Mouse (Mus musculus) MEL (cell line): ENCODE measurements at regions not wholly inside any gene's neighbourhood (a gene's known extent, or its start where the extent isn't known, plus 50 kb on each side); places are given as distances from the start of the nearest gene placed in this dataset.

Source experiments
- DNase-seq: peaks from one replicate; pipeline ENCODE4 v3.0.0; 2011; ENCODE audit warnings: low read depth, low spot score
- H3K27ac ChIP-seq: 2 replicates; pipeline ENCODE4 v1.5.1; 2012; ENCODE audit warnings: low read depth, mild to moderate bottlenecking, control low read depth, low read length, moderate library complexity; ENCODE audit not compliant: control insufficient read depth
- H3K27me3 ChIP-seq, 2 experiments: fragments of 150-350 bp in 1 of 2; sonication (generic) in 1 of 2; 2 replicates each; pipeline ENCODE4 v1.6.1; 2012; ENCODE audit warnings: low read length in 2 of 2, mild to moderate bottlenecking in 2 of 2, improper control_type of control experiment in 1 of 2, moderate library complexity in 1 of 2; ENCODE audit not compliant: insufficient read depth in 2 of 2, control insufficient read depth in 1 of 2
- H3K36me3 ChIP-seq, 2 experiments: 2 replicates each; pipeline ENCODE4 v1.6.1; 2012 to 2014; ENCODE audit warnings: low read length in 2 of 2, improper control_type of control experiment in 1 of 2, inconsistent platforms in 1 of 2, mild to moderate bottlenecking in 1 of 2; ENCODE audit not compliant: insufficient read depth in 2 of 2, control insufficient read depth in 1 of 2
- H3K4me1 ChIP-seq, 2 experiments: fragments of 150-350 bp in 1 of 2; sonication (generic) in 1 of 2; 2 replicates each; pipeline ENCODE4 v1.6.1; 2012; ENCODE audit warnings: low read length in 2 of 2, improper control_type of control experiment in 1 of 2, mild to moderate bottlenecking in 1 of 2; ENCODE audit not compliant: insufficient read depth in 2 of 2, control insufficient read depth in 1 of 2
- H3K4me3 ChIP-seq, 2 experiments: fragments of 150-350 bp in 1 of 2; sonication (generic) in 1 of 2; 2 replicates each; pipeline ENCODE4 v1.5.1; 2012; ENCODE audit warnings: low read depth in 2 of 2, low read length in 2 of 2, mild to moderate bottlenecking in 2 of 2, moderate library complexity in 2 of 2, control low read depth in 1 of 2, improper control_type of control experiment in 1 of 2; ENCODE audit not compliant: control insufficient read depth in 1 of 2, insufficient read depth in 1 of 2
- H3K79me2 ChIP-seq: 2 replicates; pipeline ENCODE4 v1.6.1; 2012; ENCODE audit warnings: mild to moderate bottlenecking, low read length, moderate library complexity; ENCODE audit not compliant: control insufficient read depth, poor library complexity, insufficient read depth
- H3K9ac ChIP-seq: 2 replicates; pipeline ENCODE4 v1.6.1; 2012; ENCODE audit warnings: low read depth, mild to moderate bottlenecking, control low read depth, low read length, moderate library complexity; ENCODE audit not compliant: control insufficient read depth, poor library complexity, severe bottlenecking
- H3K9me3 ChIP-seq: fragments of 150-350 bp; sonication (generic); replicated peaks from 2 replicates; pipeline ENCODE4 v1.6.1; 2012; ENCODE audit warnings: mild to moderate bottlenecking, low read length, improper control_type of control experiment, moderate library complexity; ENCODE audit not compliant: insufficient read depth
- CHD1 ChIP-seq: IDR thresholded peaks from 2 replicates; pipeline ENCODE4 v1.6.1; 2012; ENCODE audit warnings: low read depth, mild to moderate bottlenecking, inconsistent platforms, low read length, improper control_type of control experiment
- ELF1 ChIP-seq: IDR thresholded peaks from 2 replicates; pipeline ENCODE4 v1.6.1; 2014; ENCODE audit warnings: low read depth, mild to moderate bottlenecking, inconsistent platforms, low read length, improper control_type of control experiment, moderate library complexity
- EP300 ChIP-seq, 2 experiments: IDR thresholded peaks; 2 replicates each; pipeline ENCODE4 v1.6.1; 2011; ENCODE audit warnings: improper control_type of control experiment in 2 of 2, low read length in 2 of 2, low read depth in 1 of 2, mild to moderate bottlenecking in 1 of 2
- GABPA ChIP-seq: IDR thresholded peaks from 2 replicates; pipeline ENCODE4 v1.6.1; 2012; ENCODE audit warnings: low read depth, mild to moderate bottlenecking, inconsistent platforms, low read length, improper control_type of control experiment, moderate library complexity
- GATA1 ChIP-seq: IDR thresholded peaks from 2 replicates; pipeline ENCODE4 v1.6.1; 2011; ENCODE audit warnings: low read depth, low read length, improper control_type of control experiment
- HCFC1 ChIP-seq: IDR thresholded peaks from 2 replicates; pipeline ENCODE4 v1.6.1; 2012; ENCODE audit warnings: low read depth, mild to moderate bottlenecking, inconsistent platforms, low read length, improper control_type of control experiment, moderate library complexity
- JUND ChIP-seq: IDR thresholded peaks from 2 replicates; pipeline ENCODE4 v1.6.1; 2011; ENCODE audit warnings: low read depth, mild to moderate bottlenecking, improper control_type of control experiment, low read length
- KAT2A ChIP-seq: conservative IDR thresholded peaks from 2 replicates; pipeline ENCODE4 v1.6.1; 2012; ENCODE audit warnings: low read depth, low read length, improper control_type of control experiment, inconsistent platforms
- MAX ChIP-seq: IDR thresholded peaks from 2 replicates; pipeline ENCODE4 v1.6.1; 2011; ENCODE audit warnings: low read length, improper control_type of control experiment
- MEF2A ChIP-seq: IDR thresholded peaks from 2 replicates; pipeline ENCODE4 v1.6.1; 2014; ENCODE audit warnings: low read depth, mild to moderate bottlenecking, inconsistent platforms, low read length, improper control_type of control experiment; ENCODE audit not compliant: poor library complexity, insufficient replicate concordance, severe bottlenecking; ENCODE audit errors: extremely low read depth
- MYB ChIP-seq: IDR thresholded peaks from 2 replicates; pipeline ENCODE4 v1.6.1; 2011; ENCODE audit warnings: mild to moderate bottlenecking, low read depth, low read length, improper control_type of control experiment
- MYC ChIP-seq: IDR thresholded peaks from 2 replicates; pipeline ENCODE4 v1.6.1; 2011; ENCODE audit warnings: low read depth, mild to moderate bottlenecking, low read length, improper control_type of control experiment, moderate library complexity
- NELFE ChIP-seq: IDR thresholded peaks from 2 replicates; pipeline ENCODE4 v1.6.1; 2011; ENCODE audit warnings: low read depth, low read length, improper control_type of control experiment
- NRF1 ChIP-seq: IDR thresholded peaks from 2 replicates; pipeline ENCODE4 v1.6.1; 2014; ENCODE audit warnings: low read depth, mild to moderate bottlenecking, inconsistent platforms, low read length, improper control_type of control experiment, moderate library complexity; ENCODE audit not compliant: poor library complexity, insufficient read depth, severe bottlenecking
- POLR2AphosphoS5 ChIP-seq: IDR thresholded peaks from 2 replicates; pipeline ENCODE4 v1.6.1; 2012; ENCODE audit warnings: low read depth, borderline replicate concordance, mild to moderate bottlenecking, inconsistent platforms, low read length, moderate library complexity, mixed read lengths
- SIN3A ChIP-seq: IDR thresholded peaks from 2 replicates; pipeline ENCODE4 v1.6.1; 2012; ENCODE audit warnings: low read length, improper control_type of control experiment, inconsistent platforms
- SMC3 ChIP-seq: IDR thresholded peaks from 2 replicates; pipeline ENCODE4 v1.6.1; 2011; ENCODE audit warnings: low read depth, low read length, improper control_type of control experiment
- TCF12 ChIP-seq: IDR thresholded peaks from 2 replicates; pipeline ENCODE4 v1.6.1; 2014; ENCODE audit warnings: low read depth, mild to moderate bottlenecking, inconsistent platforms, low read length, improper control_type of control experiment, moderate library complexity
- USF1 ChIP-seq: IDR thresholded peaks from 2 replicates; pipeline ENCODE4 v1.6.1; 2014; ENCODE audit warnings: low read depth, mild to moderate bottlenecking, inconsistent platforms, low read length, improper control_type of control experiment, moderate library complexity
- USF2 ChIP-seq, 2 experiments: IDR thresholded peaks; 2 replicates each; pipeline ENCODE4 v1.6.1; 2011 to 2012; ENCODE audit warnings: improper control_type of control experiment in 2 of 2, low read length in 2 of 2, borderline replicate concordance in 1 of 2, inconsistent platforms in 1 of 2, low read depth in 1 of 2, mild to moderate bottlenecking in 1 of 2; ENCODE audit not compliant: insufficient read depth in 1 of 2
- ZC3H11A ChIP-seq: IDR thresholded peaks from 2 replicates; pipeline ENCODE4 v1.6.1; 2012; ENCODE audit warnings: low read depth, mild to moderate bottlenecking, inconsistent platforms, low read length, improper control_type of control experiment
- ZMIZ1 ChIP-seq: IDR thresholded peaks from 2 replicates; pipeline ENCODE4 v1.6.1; 2012; ENCODE audit warnings: low read depth, mild to moderate bottlenecking, inconsistent platforms, low read length, improper control_type of control experiment, moderate library complexity
- ZNF384 ChIP-seq: IDR thresholded peaks from 2 replicates; pipeline ENCODE4 v1.6.1; 2012; ENCODE audit warnings: low read depth, mild to moderate bottlenecking, inconsistent platforms, low read length, improper control_type of control experiment

DNA sequence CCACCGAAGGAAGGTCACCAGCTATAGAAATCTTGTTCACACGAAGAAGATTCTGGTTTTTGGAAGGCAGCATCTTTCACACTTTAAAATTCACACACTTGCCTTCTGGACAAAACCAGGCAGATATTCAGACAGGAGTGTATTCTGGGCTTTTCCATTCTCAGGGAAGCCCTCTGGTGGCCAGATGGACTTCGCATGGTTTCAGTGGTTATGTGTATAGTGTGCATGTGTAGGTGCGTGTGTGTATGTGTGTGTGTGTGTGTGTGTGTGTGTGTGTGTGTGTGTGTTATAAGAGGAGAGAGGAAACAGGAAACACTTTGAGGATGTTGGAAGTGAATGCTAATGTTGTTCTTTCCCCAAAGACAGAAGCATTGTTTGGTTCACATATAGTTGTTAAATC, 317.9 kb downstream of the Btg1 start:
- TF ChIP-seq NELFE (no peak), ZC3H11A (no peak), GATA1 (no peak), USF2 (IDR thresholded peaks at IDR 0.05; ENCODE audit: borderline replicate concordance in 1 of 2, insufficient read depth in 1 of 2, low read depth in 1 of 2, low read length in 2 of 2) (no peak), NRF1 (no peak), MEF2A (no peak), POLR2AphosphoS5 (no peak), EP300 (IDR thresholded peaks at IDR 0.05; ENCODE audit: low read depth in 1 of 2, low read length in 2 of 2) (no peak), JUND (no peak), TCF12 (no peak), SMC3 (no peak), MYC (no peak), ELF1 (no peak), MYB (no peak), SIN3A (no peak), USF1 (no peak), HCFC1 (no peak), GABPA (no peak), MAX (no peak), ZNF384 (no peak)
- Histone ChIP-seq H3K36me3 (no peaks in the 10 kb centered on the region), H3K4me1 (no peaks in the 10 kb centered on the region), H3K9ac (no peak overlapping the region), H3K27ac (no peak overlapping the region), H3K4me3 (no peak overlapping the region), H3K27me3 (no peaks in the 10 kb centered on the region), H3K9me3 (no peaks in the 10 kb centered on the region), H3K79me2 (no peaks in the 10 kb centered on the region)
- DNase-seq: no peak

DNA sequence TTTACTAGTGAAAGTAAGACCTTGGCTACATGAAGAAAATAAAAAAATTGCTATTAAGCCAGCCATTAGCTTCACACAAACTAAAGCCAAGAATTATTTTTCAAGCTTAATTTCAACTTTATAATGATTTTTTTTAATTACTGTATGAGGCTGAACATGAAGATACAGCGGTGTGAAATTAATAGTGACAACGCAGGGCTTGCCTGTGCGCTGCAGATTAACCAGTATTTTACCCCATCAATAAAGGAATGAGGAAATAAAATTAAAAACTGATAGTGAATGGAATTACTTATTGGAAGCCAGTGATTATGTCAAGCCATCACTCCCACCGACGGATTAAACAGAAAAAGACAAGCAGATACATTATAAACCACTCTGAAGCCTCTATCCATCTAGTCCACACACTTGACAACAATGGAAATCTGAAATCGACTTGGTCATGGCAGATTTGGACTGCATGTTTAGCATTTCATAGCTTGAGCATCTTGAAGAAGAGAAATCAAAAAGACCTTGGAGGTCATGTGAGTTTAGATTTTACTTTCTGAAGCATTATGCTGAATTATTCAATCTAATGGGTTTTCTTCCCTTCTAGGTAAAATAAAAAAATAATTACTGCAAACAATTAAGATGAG, 324.2 kb downstream of the Btg1 start:
- no peak overlapping the region for H3K9ac ChIP-seq
- DNase-seq: no peak
- no peaks in the 10 kb centered on the region for H3K36me3 ChIP-seq
- no peaks in the 10 kb centered on the region for H3K27me3 ChIP-seq
- no peaks in the 10 kb centered on the region for H3K79me2 ChIP-seq
- TF ChIP-seq USF2 (IDR thresholded peaks at IDR 0.05; ENCODE audit: borderline replicate concordance in 1 of 2, insufficient read depth in 1 of 2, low read depth in 1 of 2, low read length in 2 of 2) (no peak), ZC3H11A (no peak), ZMIZ1 (no peak), ELF1 (no peak), JUND (no peak), CHD1 (no peak), HCFC1 (no peak), KAT2A (no peak)
- H3K4me3 ChIP-seq: no peak overlapping the region
- H3K4me1 ChIP-seq: no peaks in the 10 kb centered on the region
- no peaks in the 10 kb centered on the region for H3K9me3 ChIP-seq
- H3K27ac ChIP-seq: no peak overlapping the region
